Mouse (Mus musculus): ENCODE measurements at regions not wholly inside any gene's neighbourhood (a gene's known extent, or its start where the extent isn't known, plus 50 kb on each side); places are given as distances from the start of the nearest gene placed in this dataset.

DNA sequence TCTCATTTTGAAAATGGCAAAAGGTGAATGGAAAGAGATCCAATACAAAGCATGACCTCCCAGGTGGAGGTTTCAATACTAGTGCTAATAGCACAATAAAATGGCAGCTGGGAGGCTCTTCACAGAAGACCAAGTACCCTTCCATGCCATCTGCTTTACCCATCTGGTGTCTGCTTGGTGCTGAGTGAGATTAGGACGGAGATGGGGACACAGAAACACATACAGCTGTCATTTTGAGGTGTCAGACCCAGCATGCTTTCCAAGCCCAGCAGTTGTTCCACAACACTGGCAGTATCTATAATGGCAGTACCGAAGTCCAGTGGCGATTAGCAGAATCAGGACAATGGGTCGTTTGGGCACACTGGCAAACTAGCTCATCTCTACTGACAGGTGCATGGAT, 118.9 kb upstream of the 1700064H15Rik start:
- DNase-seq (ENCODE audit: extremely low spot score, low spot score) = no peak

DNA sequence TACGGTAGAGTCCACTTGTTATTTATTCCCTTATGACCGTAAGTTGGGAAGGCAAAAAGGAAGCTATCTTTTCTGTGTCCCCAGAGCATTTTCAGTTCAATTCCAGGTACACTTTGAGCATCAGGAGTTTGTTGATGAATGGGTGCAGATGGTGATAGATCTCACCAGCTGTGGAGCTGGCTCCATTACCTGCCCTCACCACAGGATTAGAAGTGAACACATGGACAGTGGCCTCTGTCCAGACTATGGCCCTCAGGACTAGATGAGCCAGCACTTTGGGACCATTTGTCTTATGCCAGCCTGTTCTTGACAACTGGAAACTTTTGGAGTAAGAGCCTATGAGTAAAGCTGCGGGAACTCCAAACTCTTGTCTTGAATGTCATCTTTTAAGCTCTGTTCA, 123.5 kb upstream of the 1700064H15Rik start:
- DNase-seq (ENCODE audit: extremely low spot score, low spot score) = no peak

DNA sequence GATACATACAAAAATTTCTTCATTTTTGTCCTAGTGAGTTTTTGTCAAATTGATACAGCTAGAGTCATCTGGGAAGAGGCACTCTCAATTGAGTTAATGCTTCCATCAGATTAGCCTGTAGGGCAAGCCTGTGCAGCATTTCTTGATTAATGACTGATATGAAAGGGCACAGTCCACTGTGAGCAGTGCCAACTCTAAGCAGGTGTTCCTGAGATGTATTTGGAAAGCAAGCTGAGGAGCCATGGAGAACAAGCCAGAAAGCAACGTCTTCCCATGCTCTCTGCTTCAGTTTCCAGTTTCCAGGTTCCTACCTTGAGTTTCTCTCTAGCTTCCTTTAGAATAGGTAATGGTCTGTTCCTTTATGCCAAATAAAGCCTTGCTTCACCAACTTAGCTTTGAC, 125.5 kb upstream of the 1700064H15Rik start:
- no peak for DNase-seq (ENCODE audit: extremely low spot score, low spot score)

DNA sequence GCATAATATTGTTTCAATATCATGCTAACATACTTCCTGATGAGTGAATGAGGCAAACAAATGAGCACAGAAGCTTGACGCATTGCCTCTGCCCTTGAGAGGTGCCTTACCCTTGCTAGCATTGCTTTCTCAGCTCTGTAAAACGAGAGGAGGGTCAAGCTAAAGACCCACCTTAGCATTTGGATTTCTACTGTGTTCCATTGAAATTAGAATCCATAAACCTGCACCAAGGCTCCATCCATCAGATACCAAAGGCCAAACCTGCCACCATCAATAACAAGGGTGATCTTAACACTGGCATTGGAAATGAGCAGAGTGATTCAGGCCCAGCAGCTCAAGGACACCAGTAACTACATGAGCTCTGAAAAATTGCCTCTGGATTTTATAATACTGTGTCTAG, 126.2 kb upstream of the 1700064H15Rik start:
- no peak for DNase-seq (ENCODE audit: extremely low spot score, low spot score)

DNA sequence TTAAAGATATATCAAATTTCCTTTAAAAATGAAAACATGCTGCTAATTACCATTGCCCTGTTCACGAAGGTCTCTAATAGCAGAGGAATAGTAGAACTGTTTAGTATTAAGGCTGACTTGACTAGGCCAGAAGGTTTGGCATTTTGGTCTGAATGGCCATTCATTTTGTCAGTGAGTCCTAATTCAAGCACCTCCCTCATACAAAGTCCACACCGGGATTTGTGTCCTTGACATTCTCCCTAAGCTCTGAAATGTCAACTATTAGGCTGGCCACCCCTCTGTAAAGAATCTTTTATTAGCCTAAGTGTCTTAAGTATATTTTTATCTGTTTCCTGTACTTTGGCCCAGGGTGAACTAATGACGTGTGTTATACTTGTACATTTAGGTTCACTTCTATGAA, 126.7 kb upstream of the 1700064H15Rik start:
- DNase-seq (ENCODE audit: extremely low spot score, low spot score) = no peak

DNA sequence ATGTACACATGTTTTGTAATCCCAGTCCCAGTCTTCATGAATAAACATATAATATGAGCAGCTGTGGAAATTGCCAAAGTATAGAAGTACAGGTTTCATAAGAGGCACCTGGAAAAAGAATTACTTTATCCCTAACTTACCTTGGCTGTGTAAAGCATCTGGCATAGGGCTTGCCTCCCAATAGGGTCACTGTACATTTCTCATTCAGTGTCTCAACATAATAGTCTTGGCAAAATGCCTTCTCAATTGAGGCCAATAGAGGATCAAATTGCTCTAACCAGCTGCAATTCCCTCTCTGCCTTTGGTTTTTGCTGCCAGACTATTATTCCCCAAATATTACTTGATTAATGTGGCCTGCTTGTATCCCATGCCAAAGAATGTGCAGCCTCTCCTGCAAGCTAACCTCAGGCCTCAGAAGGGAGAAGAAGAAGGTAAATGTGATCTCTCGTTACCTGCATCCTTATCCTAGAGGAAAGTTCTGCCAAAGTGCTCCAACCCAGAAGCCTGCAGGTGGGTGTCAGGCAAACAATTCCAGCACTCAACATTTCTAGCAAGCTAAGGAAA, 158.2 kb upstream of the Cp start:
- no peak for DNase-seq (ENCODE audit: extremely low spot score, low spot score)

DNA sequence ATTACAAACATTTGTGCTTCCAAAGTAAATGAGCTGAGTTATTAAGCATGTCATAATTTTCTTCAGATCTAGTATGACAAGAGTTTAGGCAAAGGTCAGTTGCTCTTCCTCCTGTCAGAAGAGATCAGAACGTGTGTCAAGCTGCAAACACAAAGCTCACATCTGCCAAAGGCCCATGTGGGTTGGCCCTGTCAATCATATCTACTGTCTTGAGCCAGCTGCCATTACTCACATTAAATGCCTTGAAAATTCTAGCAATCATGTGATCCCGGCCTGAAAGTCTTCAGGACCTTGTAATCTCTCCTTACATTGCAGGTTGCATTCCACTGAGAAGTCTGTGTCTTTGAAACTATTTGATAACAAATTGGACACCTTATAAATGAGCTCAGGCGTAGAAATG, 146.8 kb upstream of the Cp start:
- no peak for DNase-seq (ENCODE audit: extremely low spot score, low spot score)

DNA sequence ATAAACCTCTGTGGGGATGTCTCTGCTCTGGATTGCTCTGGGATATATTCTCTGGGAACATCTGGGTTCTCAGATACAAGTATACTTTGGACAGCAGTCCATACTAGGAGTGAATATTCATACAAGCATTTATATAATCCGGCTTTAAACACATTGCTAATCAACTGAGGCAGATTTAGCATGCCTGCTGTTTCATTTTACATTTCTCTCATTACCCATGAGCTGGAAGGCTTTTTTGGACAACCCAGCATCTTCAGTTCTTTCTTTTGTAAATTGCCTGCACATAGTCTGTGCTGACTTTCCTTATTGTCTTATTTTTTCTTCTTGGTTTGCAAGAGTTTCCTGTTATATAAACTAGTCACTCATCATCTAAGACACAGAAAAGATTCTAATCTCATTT, 131.9 kb upstream of the Cp start:
- no peak for DNase-seq (ENCODE audit: extremely low spot score, low spot score)

DNA sequence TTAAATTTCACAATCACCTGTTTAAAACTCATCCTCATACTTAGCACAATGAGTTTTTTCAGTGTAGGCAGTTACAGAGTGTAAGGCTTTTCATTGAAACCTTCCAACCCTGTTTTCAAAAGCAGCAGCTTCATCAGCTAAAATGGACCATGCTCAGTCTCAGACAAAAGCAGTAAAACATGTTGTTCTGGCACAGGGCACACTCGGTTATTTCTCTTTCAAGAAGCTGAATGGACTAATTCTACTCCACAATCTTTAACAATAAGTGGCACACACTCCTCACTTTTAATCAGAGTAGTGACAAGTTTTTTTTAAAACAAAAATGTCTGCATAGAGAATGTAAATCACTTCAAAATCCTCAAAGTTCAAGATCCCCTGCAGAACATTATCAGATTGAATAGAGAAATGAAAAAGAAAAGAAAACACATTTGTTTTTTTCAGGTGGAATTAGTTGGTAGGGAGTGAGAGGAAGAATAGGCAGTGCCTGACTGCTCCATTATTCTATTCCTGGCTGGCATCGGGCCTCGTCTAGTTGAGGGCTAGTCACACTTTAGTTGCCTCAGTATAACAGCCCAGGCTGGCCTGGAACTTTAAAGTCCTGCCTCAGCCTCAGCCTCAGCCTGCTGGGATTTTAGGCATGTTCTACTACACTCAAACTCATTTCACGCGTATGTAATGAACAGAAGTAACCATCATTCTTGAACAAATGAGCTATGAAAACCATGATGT, 128.2 kb upstream of the Cp start:
- DNase-seq (ENCODE audit: extremely low spot score, low spot score) = no peak

DNA sequence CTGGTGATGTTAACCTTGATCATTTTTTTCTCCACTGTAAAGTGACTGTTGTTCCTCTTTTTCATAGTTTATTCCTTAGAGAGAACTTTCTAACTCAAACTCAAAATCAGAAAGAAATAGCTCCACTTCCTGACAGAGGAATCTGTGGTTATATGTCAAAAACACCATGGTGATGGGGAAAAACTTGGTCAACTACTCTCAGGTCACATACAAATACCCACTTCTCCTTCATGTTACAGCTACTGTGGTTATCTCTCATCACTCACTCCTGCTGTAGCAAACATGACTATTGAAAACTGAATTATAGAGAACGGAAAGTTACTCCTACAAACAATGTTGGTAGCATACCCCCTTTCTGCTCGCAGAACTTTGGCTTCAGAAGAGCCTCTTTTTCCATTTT, 127.1 kb upstream of the Cp start:
- no peak for DNase-seq (ENCODE audit: extremely low spot score, low spot score)

DNA sequence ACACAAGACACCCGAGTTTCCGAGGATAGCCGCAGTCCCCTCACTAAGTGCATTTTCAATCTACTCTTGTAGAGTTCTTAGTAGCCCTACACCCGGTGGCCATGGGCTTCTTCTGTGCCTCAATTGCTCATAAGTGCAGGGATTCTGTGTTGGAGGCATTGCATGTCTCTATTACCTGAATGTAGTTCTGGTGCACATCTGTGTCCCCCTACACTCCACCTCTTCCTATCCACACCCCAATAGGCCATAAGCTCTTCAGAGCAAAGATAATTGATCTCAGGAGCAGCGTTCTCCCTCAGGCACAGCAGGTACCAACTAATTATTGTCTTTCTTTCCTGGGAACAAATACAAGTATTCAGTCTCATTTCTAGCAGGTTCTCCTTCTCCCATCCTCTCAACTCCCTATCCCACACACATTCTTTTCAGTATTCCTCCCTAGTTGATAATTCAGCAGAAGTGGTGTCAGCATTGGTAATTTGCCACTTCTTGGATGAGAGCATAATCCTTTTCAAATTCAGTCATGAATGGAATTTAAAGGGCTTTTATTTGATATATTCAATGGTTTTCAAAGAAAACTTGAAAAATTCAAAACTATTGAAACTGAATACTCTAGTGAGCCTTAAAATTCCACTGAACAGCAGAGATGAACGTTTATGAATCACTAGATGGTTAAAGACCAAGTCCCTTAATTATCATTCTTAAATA, 108.7 kb upstream of the Cp start:
- DNase-seq (ENCODE audit: extremely low spot score, low spot score) = no peak

DNA sequence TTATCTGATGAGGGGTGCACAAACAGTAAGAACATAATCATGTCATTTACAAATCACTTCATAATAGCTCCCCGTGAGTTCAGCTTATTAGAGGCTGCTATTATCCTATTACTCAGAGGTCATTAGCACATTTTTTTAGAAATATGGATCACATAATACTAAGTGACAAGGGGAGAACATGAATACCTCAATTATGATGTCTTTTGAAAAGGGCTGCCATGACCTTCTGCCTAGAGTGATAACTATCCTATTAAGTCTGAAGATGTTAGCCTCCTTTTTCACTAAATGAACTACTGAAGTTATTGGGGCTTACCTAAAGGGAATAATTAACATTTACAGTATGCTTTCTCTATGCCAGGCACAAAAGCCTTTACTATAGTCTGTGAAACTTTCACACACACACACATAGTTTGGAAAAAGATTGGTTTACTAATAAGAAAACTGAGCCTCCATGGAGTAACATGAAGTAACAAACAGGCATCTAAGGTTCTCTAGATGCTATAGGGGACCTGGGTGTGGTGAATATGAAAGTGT, 108.1 kb upstream of the Cp start:
- DNase-seq (ENCODE audit: extremely low spot score, low spot score) = no peak

DNA sequence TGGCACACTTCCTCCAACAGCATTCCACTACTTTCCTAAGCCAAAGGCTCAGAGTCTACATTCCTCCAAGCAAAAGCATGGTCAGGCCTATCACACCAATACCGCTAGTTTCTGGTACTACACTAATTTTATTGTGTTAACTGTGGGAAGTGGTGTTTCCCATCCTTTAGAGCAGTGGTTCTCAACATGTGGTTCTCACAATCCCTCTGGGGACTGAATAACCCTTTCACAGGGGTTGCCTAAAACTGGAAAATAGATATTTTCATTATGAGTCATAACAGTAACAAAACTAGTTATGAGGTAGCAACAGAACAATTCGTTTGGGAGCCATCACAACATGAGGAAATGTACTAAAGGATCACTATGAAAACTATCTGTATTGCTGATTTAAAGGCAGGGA, 74.2 kb upstream of the Cp start:
- no peak for DNase-seq (ENCODE audit: extremely low spot score, low spot score)

DNA sequence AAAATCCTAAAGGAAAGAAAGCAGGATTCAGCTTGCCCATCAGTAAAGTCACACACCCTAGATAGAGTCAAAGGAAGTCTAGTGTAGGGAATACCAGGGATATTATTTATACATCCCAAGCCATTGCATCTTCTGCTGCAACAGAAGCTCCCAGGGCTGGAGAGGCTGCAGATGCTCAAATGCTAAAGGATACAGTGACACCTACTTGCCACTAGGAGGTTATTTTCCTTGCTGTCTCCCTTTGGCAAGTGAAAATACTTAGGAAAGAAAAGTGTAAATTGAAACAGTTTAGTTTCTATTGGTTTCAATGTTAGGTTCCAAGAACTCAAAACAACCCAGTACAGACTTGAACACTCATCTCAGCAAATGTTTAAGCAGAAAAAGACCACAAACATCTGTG, 68.4 kb upstream of the Cp start:
- DNase-seq (ENCODE audit: extremely low spot score, low spot score) = no peak

DNA sequence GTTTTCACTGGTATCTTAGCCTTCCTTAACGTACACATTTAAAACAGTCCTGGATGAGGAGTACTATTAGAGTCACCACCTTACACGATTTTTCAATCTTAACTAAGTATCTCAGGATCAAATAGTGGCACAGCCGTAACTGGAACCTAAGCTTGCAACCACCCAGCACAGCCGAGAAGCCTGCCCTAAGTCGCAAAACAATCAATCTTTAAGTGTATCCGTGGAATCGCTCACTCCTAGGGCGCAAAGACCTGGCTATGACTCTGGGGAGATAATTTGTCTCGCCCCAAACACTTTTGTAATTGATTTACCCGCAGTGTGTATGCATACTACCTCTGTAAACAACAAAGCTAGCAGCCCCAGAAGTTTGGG, 62.6 kb upstream of the Cp start:
- DNase-seq (ENCODE audit: extremely low spot score, low spot score) = no peak

DNA sequence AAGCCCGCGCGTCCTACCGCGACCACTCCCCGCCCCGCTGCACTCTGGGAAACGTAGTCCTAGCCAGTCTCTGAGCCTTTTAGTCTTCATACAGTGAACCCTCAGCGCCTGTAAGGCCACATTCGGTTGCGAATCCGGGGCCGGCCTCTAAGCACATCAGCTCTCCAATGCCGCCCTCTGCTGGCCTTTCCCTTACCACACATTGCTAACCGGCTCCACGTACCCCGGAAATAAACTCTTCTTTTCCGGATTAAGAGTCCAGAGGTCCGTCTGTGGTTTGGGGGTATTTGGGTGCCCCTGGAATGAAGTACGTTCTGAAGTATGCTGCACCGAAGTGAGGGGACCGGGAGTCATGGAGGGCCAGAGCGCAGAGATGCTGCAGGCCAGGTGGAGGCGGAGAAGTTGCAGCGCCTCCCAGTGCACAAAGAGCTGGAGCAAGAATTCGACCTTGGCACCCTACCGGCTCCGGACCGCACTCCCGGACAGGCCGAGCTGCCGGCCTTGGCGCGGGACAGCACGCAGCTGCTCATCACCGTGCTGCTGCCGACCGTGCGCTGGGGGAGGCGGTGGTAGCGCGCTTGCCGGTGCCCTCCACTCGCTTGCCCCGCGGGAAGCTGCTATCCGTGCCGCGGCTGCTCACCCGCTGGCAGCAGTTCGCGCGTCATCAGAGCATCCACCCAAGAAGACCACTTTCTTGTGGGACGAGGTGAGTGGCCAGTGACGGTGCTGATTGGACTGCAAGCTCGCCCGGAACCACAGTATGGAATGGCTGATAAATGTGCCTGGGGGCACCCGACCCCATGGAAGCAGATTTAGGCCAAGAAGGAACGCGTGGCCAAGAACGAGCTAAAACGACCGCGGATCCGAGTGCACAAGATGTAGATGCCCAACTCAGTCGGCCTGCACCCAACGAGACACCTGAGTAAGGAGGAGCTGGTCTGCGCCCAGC, 62.0 kb upstream of the Cp start:
- peak; percentile 94 for DNase-seq (ENCODE audit: extremely low spot score, low spot score)

DNA sequence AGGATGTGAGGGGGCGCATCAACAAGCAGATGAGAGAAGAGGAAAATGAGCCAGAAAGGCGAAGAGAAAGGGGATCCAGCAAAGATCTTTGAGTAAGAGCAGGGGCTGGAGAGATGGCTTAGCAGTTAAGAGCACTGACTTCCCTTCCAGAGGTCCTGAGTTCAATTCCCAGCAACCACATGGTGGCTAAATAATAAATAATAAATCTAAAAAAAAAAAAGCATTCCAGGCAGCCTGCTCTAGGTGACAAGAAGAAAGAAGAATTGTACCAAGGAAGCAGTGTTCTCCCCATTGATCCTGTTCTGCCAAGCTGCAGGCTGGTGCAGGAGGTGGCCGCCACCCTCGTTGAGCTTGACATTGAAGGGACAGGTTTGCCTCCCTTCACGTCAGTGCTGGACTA, 61.1 kb upstream of the Cp start:
- DNase-seq (ENCODE audit: extremely low spot score, low spot score) = no peak

DNA sequence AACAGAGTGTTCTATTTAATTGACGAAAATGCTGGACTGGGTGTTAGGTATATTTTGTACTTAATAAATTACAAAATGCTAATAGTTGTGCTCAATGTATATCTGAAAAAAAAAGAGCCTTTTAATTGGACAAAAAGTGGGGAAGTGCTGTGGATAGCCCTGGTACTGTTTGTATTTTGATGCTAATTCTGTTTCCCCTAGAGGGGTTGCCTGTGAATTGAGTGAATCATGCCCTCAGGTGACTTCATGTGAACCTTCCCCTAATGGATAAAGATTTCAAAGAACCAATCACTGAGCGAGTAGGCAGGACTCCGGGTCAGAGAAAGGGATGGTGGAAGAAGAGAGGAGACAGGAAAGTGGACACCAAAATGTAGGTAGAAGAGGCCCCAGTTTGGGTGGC, 59.7 kb upstream of the Cp start:
- no peak for DNase-seq (ENCODE audit: extremely low spot score, low spot score)

DNA sequence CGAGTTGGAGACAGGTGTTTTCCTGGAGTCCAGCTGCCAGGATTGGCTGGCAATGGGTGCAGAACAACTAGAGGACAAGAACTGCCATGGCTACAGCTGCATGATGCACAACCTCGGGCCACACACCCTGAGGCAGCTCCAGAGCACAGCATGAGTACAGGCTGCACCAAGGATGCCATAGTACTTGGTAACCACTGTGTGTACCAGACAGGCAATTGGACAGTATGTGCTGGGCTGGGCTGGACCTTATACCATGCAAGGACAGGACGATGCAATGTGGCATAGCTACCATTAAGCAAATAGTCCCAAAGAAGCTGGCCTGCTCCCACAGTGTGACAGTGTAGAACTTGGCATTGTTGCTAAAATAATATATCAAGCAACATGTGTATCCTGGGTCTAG, 54.6 kb upstream of the Cp start:
- no peak for DNase-seq (ENCODE audit: extremely low spot score, low spot score)

DNA sequence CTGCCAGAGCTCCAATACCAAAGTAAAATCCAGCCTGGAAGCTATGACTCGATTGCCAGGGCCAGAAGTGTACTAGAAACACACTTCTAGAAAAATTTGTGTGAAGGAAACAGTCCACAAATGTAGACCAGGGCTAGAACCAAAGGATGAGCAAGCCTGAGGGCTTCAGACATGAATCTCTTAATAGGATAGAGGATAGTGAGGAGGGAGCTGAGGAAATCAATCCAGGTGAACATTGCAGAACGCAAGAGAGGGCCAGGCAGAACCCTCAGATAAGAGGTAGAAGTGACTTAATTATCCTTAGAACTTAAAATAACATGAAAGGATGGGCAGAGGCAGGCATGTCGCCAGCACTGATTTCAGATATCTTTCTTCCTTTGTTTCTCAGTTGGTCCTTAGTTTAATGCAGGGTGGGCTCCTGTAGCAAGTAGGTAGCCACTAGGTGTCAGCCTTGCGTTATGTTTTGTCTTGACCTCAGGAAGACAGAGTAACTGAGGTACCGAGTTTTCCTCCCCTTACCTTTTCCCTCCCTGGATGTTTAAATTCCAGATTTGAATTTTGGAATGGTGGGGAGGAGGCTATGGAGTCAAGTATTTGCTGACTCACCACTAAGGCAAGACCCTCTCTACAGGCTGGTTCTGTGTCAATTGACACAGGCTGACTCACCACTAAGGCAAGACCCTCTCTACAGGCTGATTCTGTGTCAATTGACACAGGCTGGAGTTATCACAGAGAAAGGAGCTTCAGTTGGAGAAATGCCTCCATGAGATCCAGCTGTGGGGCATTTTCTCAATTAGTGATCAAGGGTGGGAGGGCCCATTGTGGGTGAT, 52.2 kb upstream of the Cp start:
- peak; percentile 50 for DNase-seq (ENCODE audit: extremely low spot score, low spot score)

Data from neural tube, embryonic 10.5 days (tissue).